Mouse (Mus musculus) thymus, adult 2 months (tissue): ENCODE measurements at regions not wholly inside any gene's neighbourhood (a gene's known extent, or its start where the extent isn't known, plus 50 kb on each side); places are given as distances from the start of the nearest gene placed in this dataset.

Experiments
- DNase-seq: peaks from one replicate; pipeline ENCODE4 v3.0.0; 2021
- H3K27ac ChIP-seq: fragments of 200-500 bp; 2 replicates; pipeline ENCODE4 v1.5.1; 2012; ENCODE audit warnings: low read length, control low read depth; ENCODE audit not compliant: control insufficient read depth, insufficient read depth
- H3K27me3 ChIP-seq: fragments of 200-500 bp; 2 replicates; pipeline ENCODE4 v1.6.1; 2012; ENCODE audit warnings: mild to moderate bottlenecking, low read length, moderate library complexity, mixed read lengths; ENCODE audit not compliant: control insufficient read depth, insufficient read depth
- H3K36me3 ChIP-seq: fragments of 200-500 bp; 2 replicates; pipeline ENCODE4 v1.6.1; 2012; ENCODE audit warnings: mild to moderate bottlenecking, low read length, moderate library complexity; ENCODE audit not compliant: control insufficient read depth, insufficient read depth
- H3K4me1 ChIP-seq: fragments of 200-500 bp; replicated peaks from 2 replicates; pipeline ENCODE4 v1.6.1; 2012; ENCODE audit warnings: low read length; ENCODE audit not compliant: control insufficient read depth, insufficient read depth
- H3K4me3 ChIP-seq: fragments of 200-500 bp; 2 replicates; pipeline ENCODE4 v1.5.1; 2012; ENCODE audit warnings: mild to moderate bottlenecking, low read length, control low read depth, moderate library complexity; ENCODE audit not compliant: control insufficient read depth, insufficient read depth
- CTCF ChIP-seq: fragments of 200-500 bp; IDR thresholded peaks from 2 replicates; pipeline ENCODE4 v1.5.1; 2012; ENCODE audit warnings: mild to moderate bottlenecking, control low read depth, low read length, moderate library complexity, borderline replicate concordance; ENCODE audit not compliant: control insufficient read depth, poor library complexity, insufficient read depth; ENCODE audit errors: extremely low read depth
- POLR2A ChIP-seq: fragments of 200-500 bp; IDR thresholded peaks from 2 replicates; pipeline ENCODE4 v1.6.1; 2012; ENCODE audit warnings: mild to moderate bottlenecking, low read length, control low read depth, moderate library complexity; ENCODE audit not compliant: control insufficient read depth, poor library complexity, insufficient read depth; ENCODE audit errors: extremely low read depth
- WGBS: fragments of 180-500 bp; shearing (Covaris S2); methylation state at CpG from one replicate; pipeline ENCODE4 v1.1.7; 2018; 5-methylcytosine and 5-hydroxymethylcytosine counted together

DNA sequence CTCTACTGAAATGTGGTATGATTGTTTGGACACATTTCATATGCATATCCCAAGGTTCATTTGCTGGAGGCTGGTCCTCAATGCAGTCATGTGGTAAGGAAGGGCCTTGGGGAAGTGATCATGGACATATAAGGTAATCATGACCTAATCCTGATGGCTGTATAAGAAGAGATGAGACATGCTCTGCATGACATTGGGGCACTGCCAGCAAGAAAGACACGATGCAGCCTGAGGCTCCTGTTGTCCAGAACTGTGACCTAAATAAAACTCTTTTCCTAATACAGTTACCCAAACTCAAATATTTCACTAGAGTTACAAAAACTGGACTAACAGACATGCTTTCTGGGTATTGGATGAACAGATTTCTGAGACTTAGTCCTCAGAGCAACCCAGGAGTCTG is 485.7 kb downstream of the Grin2a start:
- Histone ChIP-seq H3K36me3 (no peaks in the 10 kb centered on the region), H3K27me3 (no peaks in the 10 kb centered on the region), H3K4me1 (no peaks in the 10 kb centered on the region), H3K4me3 (no peak overlapping the region), H3K27ac (no peak overlapping the region)
- TF ChIP-seq POLR2A (no peak), CTCF (no peak)
- DNase-seq = no peak
- WGBS = 96% methylated on average over 1 of the region's 1 CpGs

DNA sequence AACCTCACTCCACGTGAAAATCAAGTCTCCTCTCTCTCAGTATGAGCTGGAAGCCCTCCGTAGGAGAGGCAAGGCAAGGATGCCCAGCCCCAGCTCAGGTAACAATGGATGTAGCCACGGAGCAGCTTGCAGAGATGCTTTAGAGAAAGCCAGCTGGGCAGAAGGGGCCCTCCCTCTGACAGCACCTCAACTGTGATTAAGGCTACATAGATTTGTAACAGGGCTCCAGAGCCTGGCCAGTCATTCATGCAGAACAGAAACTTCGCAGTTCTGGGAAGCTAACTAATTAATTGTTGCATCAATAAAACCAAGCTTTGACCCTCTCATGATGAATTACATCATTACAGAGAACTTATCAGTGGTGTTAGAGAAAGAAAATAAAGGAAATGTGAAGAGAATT is 480.8 kb downstream of the Grin2a start:
- H3K27ac ChIP-seq = no peak overlapping the region
- DNase-seq = no peak
- TF ChIP-seq CTCF (no peak), POLR2A (no peak)
- no peaks in the 10 kb centered on the region for H3K36me3 ChIP-seq
- H3K4me1 ChIP-seq = no peaks in the 10 kb centered on the region
- H3K4me3 ChIP-seq = no peak overlapping the region
- no peaks in the 10 kb centered on the region for H3K27me3 ChIP-seq
- 63% methylated on average over 4 of the region's 4 CpGs for WGBS
